Comparison of ENCODE assay signal across 8 mouse cellular contexts in genomic region chr9:104407559-104408376, GRCm38 (mm10).
DNase-seq lines count a peak whose midpoint lies in the region; ATAC-seq and TF ChIP-seq lines count a peak whose summit lies in the region.

No protein-coding gene starts in this region.

- no peaks in the 10 kb centered on the region for H3K27me3 ChIP-seq in lung, postnatal 0 days (replicated peaks; ENCODE audit: insufficient read depth, low read length)

- no peak overlapping the region for H3K9ac ChIP-seq in lung, postnatal 0 days (replicated peaks; ENCODE audit: low read depth)

- H3K9me3 ChIP-seq in lung, postnatal 0 days (ENCODE audit: low read length) = no peaks in the 10 kb centered on the region

- ATAC-seq in lung, postnatal 0 days = peak; percentile 60

- H3K4me3 ChIP-seq in lung, postnatal 0 days (ENCODE audit: low read depth, low read length) = no peak overlapping the region

- H3K27ac ChIP-seq in lung, postnatal 0 days (ENCODE audit: low read length) = no peak overlapping the region

- WGBS in lung, postnatal 0 days = 21% methylated on average over 18 of the region's 18 CpGs

- H3K4me1 ChIP-seq in lung, postnatal 0 days (ENCODE audit: insufficient read depth, low read depth, low read length) = no peaks in the 10 kb centered on the region

- peak overlapping the region; percentile 36 for H3K4me2 ChIP-seq in lung, postnatal 0 days (replicated peaks; ENCODE audit: low read depth, low read length)

- peak; percentile 8 to 17 for DNase-seq in layer of hippocampus, postnatal 10 days (ENCODE audit: low spot score in 2 of 2)
- DNase-seq in layer of hippocampus, adult 9-11 months = no peak
- peak; percentile 15 for DNase-seq in adrenal gland, postnatal 14 days
- peak; percentile 65 for DNase-seq in forelimb bud, embryonic 11.5 days (ENCODE audit: low read depth, low spot score)
- peak; percentile 65 for DNase-seq in kidney, adult 9 months
- DNase-seq in lung, postnatal 0 days (ENCODE audit: low spot score) = peak; percentile 37
- peak; percentile 38 for DNase-seq in retina, postnatal 1 day
- DNase-seq in testis, postnatal 14 days (ENCODE audit: low spot score) = no peak

- no peak for TF ChIP-seq EP300 in lung, postnatal 0 days (IDR thresholded peaks at IDR 0.05)

- no peak for TF ChIP-seq CTCF in lung, postnatal 0 days (IDR thresholded peaks at IDR 0.05)

- H3K36me3 ChIP-seq in lung, postnatal 0 days (ENCODE audit: insufficient read depth, low read length) = no peaks in the 10 kb centered on the region

Comparison
In these comparisons a context has a peak if more than half of its experiments do, and no peak if none do; other contexts are left out.
1. DNase-seq: peak in layer of hippocampus, postnatal 10 days (2 of 2), adrenal gland, postnatal 14 days (single experiment), forelimb bud, embryonic 11.5 days (single experiment), kidney, adult 9 months (single experiment), lung, postnatal 0 days (single experiment) and retina, postnatal 1 day (single experiment); none in layer of hippocampus, adult 9-11 months (single experiment) and testis, postnatal 14 days (single experiment).